Mouse (Mus musculus) B cell, adult 2 months (primary cell): ENCODE measurements around the gene Slc22a5.
A peak's percentile ranks its signal among the peaks of the same experiment; 100 is the strongest.
"Not testable (repeated sequence)": the region's sequence is repeated elsewhere in the genome, so short reads cannot be mapped to it uniquely, and the experiment has no call there.

Experiments used
- DNase-seq, 2 experiments: peaks; one replicate each; pipeline ENCODE4 v3.0.0; 2022

Slc22a5 gene

GRCm38 (mm10) chr11:53883287-53883686 lies 8.2 kb downstream of the Slc22a5 start:
- DNase-seq: no peak

- DNase-seq: not testable (repeated sequence)
Measured at GRCm38 (mm10) chr11:53878096-53878495, 13.4 kb downstream of the Slc22a5 start.

GRCm38 (mm10) chr11:53876488-53876887 lies 15.0 kb downstream of the Slc22a5 start:
- no peak for DNase-seq

- DNase-seq: peak; percentile 35 to 40
Measured at GRCm38 (mm10) chr11:53874706-53875105, 16.8 kb downstream of the Slc22a5 start.

GRCm38 (mm10) chr11:53873909-53874704 lies 17.4 kb downstream of the Slc22a5 start:
- DNase-seq: peak in 1 of 2 experiments; percentile 17

GRCm38 (mm10) chr11:53871786-53872507 lies 19.5 kb downstream of the Slc22a5 start:
- no peak for DNase-seq

- DNase-seq: no peak
Measured at GRCm38 (mm10) chr11:53869172-53869571, 22.3 kb downstream of the Slc22a5 start.

- DNase-seq: peak in 1 of 2 experiments; percentile 20
Measured at GRCm38 (mm10) chr11:53868323-53868722, 23.1 kb downstream of the Slc22a5 start.

- DNase-seq: not testable (repeated sequence)
Measured at GRCm38 (mm10) chr11:53864724-53865310, 26.6 kb downstream of the Slc22a5 start.

- not testable (repeated sequence) for DNase-seq
Measured at GRCm38 (mm10) chr11:53860944-53861343, 30.5 kb downstream of the Slc22a5 start.

- peak; percentile 68 to 71 for DNase-seq
Measured at GRCm38 (mm10) chr11:53858761-53859580, 32.5 kb downstream of the Slc22a5 start, which contains the start of gene Gm12216. Gene Gm12216, minus strand, starts transcription at chr11:53859256.

- DNase-seq: no peak
Measured at GRCm38 (mm10) chr11:53858058-53858760, 33.3 kb downstream of the Slc22a5 start.

GRCm38 (mm10) chr11:53853665-53854064 lies 37.8 kb downstream of the Slc22a5 start:
- no peak for DNase-seq

- peak; percentile 56 to 63 for DNase-seq
Measured at GRCm38 (mm10) chr11:53851795-53852194, 39.7 kb downstream of the Slc22a5 start.

GRCm38 (mm10) chr11:53849588-53850320 lies 41.7 kb downstream of the Slc22a5 start:
- peak; percentile 84 for DNase-seq

- peak; percentile 57 to 58 for DNase-seq
Measured at GRCm38 (mm10) chr11:53845680-53846079, 45.8 kb downstream of the Slc22a5 start.

- DNase-seq: no peak
Measured at GRCm38 (mm10) chr11:53843106-53843505, 48.4 kb downstream of the Slc22a5 start.

GRCm38 (mm10) chr11:53842161-53842581 lies 49.3 kb downstream of the Slc22a5 start:
- no peak for DNase-seq

GRCm38 (mm10) chr11:53841514-53841913 lies 49.9 kb downstream of the Slc22a5 start:
- no peak for DNase-seq

GRCm38 (mm10) chr11:53839663-53840642 lies 51.5 kb downstream of the Slc22a5 start:
- no peak for DNase-seq
